Mouse (Mus musculus) spleen, postnatal 10 days (tissue): ENCODE measurements at regions not wholly inside any gene's neighbourhood (a gene's known extent, or its start where the extent isn't known, plus 50 kb on each side); places are given as distances from the start of the nearest gene placed in this dataset.
"Not testable (repeated sequence)": the region's sequence is repeated elsewhere in the genome, so short reads cannot be mapped to it uniquely, and the experiment has no call there.

ENCODE experiments used
- DNase-seq, 2 experiments: peaks; one replicate each; pipeline ENCODE4 v3.0.0; 2021 to 2022; ENCODE audit warnings: low spot score in 2 of 2

GRCm38 (mm10) chr11:22573166-22573565, 61.3 kb downstream of the Tmem17 start:
- no peak for DNase-seq

GRCm38 (mm10) chr11:22573802-22574201, 61.9 kb downstream of the Tmem17 start:
- DNase-seq = no peak

- DNase-seq = no peak
Measured at GRCm38 (mm10) chr11:22574506-22574905, 62.6 kb downstream of the Tmem17 start.

GRCm38 (mm10) chr11:22584100-22584487, 72.2 kb downstream of the Tmem17 start:
- no peak for DNase-seq

GRCm38 (mm10) chr11:22584488-22585158, 72.7 kb downstream of the Tmem17 start:
- peak in 1 of 2 experiments; percentile 27 for DNase-seq

DNA sequence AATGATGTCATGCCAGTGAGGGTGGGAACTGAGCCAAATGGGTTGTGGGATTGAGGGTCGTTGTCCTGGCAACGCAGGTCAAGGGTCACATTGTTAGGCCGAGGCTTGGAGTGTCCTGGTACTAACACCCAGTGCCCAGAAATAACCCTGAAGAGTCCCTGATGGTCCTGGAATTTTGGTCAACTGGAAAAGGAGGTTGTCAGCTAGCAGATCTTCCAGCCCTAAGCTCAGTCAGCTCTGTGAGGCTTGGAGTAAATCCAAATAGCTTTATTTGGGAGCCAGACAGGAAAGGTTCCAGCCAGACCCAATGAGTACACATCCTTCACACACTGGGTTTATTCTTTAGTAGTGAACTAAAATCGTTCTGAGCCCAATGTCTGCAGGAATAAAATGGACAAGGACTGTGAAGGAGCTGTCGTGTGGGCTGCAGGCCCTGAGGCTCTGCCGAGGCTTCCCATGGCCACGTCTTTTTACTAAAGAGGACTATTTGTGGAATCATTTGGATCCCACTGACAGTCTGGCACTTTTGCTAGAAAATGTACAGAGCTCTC, 75.9 kb downstream of the Tmem17 start:
- no peak for DNase-seq

- DNase-seq = no peak
Measured at GRCm38 (mm10) chr11:22588546-22588945, 76.7 kb downstream of the Tmem17 start.

DNA sequence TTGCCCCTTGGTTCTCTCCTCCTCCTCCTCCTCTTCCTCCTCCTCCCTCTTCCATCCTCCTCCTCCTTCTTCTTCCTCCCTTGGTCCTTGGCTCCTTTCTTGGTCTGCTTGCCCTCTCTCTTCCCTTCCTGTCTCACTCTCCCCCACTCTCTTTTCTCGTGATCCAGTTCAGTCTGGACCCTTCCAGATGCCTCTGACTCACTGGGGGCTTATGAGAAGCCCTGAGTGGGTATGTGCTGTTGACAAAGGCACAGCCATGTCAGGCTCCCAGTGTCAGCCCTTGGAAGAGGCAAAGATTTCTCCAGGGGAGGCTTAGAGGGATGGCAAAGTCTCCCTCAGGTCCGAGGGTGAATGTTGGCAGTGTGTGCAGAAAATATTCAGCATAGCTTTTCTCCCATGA, 78.0 kb downstream of the Tmem17 start:
- no peak for DNase-seq

DNA sequence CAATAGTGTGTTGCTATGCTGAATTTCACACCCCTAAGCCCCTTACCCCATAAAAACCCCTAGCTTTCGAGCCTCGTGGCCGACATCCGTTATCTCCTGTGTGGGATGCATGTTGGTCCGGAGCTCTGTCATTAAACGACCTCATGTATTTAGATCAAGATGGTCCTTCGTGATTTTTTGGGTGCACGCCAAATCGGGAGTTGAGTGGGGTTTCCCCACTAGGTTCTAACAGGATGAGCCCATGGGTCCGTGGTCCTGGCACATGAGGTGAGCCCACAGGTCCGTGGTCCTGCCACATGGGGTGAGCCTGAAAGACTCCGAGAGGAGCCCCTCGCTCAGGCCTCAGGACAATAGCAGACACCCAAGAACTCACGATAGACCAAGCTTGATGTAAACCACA, 79.2 kb downstream of the Tmem17 start:
- not testable (repeated sequence) for DNase-seq

DNA sequence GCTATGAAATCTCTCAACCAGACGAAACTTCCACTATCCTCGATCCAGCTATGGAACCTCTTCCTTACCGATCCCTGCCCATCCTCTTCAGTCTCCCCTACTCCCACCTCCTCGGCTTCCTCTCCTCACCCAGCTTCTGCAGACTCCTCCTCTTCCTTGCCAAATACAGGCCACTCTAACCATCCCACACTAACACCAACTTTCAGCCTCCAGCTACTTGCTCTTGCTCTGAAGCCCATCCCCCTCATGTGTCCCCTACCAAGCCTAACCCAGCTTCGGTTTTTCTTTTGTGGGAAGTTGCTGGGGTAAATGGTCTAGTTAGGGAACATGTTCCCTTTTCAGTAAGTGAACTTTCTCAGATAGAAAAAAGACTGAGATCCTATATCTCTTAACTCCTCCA, 80.8 kb downstream of the Tmem17 start:
- DNase-seq = no peak

DNA sequence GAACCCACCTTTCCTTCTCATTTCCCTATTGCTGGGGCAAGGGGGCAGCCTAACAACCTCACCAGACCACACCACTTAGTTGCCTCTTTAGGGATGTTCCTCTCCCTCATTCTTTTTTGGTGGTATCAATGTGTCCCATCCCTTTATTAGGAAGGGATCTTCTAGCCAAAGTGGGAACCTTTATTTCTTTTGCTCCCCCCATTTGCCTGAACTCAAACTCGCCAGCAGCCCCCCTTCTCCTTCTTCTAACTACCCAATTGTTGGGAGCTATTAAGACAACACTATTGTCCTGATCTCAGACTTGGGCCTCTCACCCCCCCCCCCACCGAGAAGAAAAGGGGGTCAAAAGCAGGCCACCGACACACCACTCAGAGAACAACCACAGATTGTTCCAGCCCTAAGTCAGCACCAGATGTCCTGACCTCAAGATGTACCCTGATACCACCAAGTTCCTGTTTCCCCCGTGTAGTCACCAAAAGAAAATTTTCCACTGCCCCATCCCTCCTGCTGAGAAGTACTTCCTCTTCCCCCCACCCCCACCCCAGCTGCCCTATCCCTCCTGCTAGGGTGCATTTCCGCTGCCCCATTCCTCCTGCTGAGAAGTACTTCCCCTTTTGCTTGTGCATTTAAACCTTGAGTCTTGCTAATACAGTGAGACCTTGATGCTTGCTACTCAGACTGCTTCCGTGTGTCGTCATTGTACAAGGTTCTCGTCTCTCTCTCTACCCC, 84.4 kb downstream of the Tmem17 start:
- no peak for DNase-seq

- DNase-seq = no peak
Measured at GRCm38 (mm10) chr11:22596805-22597149, 84.9 kb downstream of the Tmem17 start.

- DNase-seq = no peak
Measured at GRCm38 (mm10) chr11:22600370-22600769, 88.5 kb downstream of the Tmem17 start.

- no peak for DNase-seq
Measured at GRCm38 (mm10) chr11:22601977-22602376, 90.1 kb downstream of the Tmem17 start.

GRCm38 (mm10) chr11:22602610-22603009, 90.7 kb downstream of the Tmem17 start:
- no peak for DNase-seq

GRCm38 (mm10) chr11:22603397-22603796, 91.5 kb downstream of the Tmem17 start:
- DNase-seq = no peak

- no peak for DNase-seq
Measured at GRCm38 (mm10) chr11:22606380-22606779, 94.5 kb downstream of the Tmem17 start.

- DNase-seq = no peak
Measured at GRCm38 (mm10) chr11:22607645-22608044, 95.8 kb downstream of the Tmem17 start.

DNA sequence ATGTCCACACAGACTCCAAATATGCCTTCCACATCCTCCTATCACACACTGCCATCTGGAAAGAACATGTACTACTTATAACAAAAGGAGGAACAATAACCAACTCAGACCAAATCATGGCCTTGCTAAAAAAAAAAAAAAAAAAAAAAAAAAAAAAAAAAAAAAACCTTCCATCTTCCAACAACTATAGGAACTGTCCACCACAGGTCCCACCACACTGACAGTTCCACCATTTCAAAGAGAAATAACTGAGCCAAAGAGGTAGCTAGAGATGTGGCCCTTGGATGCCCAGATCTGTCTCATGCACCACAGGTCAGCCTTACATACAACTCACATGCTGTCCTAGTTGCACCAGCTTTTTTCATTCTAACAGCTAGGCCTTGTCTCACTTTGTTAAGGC, 97.1 kb downstream of the Tmem17 start:
- no peak for DNase-seq

GRCm38 (mm10) chr11:22610433-22611101, 98.7 kb downstream of the Tmem17 start:
- no peak for DNase-seq

DNA sequence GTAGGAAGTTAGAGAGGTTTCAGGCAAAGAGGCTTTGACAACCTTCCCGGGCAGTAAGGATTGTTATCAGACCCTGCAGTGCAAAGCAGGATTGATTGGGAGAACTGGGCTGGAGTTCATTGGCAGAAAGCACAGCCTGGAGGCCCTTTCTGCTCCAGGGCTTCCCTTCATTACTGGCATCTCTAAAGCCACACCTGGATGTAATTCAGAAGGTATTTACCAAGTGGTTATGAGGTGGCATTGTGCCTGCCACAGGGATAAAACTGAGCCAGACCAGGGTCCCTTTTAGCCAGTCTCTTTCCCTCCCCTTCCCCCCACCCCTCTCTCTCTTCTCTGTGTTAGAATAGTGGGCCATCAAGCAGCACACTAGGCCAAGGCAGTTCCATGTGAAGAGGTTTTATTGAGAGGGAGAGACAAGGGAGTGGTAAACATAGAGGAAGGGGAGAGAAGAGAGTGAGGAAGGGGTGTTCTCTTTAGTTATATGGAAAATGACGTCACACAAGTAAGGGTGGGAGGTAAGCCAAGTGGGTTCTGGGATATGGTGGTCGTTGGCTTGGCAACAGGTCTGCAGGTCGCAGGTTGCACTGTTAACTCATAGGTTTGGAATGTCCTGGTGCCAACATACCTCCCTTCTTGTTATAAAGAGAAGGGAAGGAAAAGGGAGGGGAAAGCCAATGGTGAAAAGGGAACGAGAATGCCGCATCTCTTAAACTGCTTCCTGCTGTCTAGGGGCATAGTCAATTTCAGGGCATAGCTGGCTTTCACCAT, 99.4 kb downstream of the Tmem17 start:
- no peak for DNase-seq

DNA sequence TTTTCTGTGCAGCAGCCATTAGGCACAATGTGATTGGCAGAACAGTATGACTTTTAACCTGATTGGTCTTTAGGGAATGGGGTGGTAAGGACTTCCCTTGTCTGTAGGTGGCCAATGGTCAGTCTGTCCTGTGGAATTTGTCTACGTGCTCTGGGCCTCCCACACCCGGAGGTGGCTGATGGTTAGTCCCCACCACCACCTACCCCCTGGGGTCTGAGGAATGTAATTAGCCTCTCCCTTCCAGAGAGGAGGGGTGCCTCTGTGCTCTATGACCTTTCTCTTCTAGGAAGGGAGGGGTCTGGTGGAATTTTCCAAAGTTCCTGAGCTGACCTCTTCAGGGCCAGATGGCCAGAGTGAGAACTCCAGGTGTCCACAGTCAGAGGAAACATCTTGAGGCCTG, 101.6 kb downstream of the Tmem17 start:
- no peak for DNase-seq
